Mouse (Mus musculus): ENCODE results near the gene Trim38.
"Not testable (repeated sequence)": the region's sequence is repeated elsewhere in the genome, so short reads cannot be mapped to it uniquely, and the experiment has no call there.

The Trim38 gene

GRCm38 (mm10) chr13:23746201-23747080 is 23.3 kb upstream of the Trim38 start, which contains the start of gene Hist1h2bb:
Gene Hist1h2bb, plus strand, starts transcription at chr13:23746734.
- DNase-seq (ENCODE audit: low read depth) = peak; percentile 86

- DNase-seq (ENCODE audit: low read depth) = no peak
Observed at GRCm38 (mm10) chr13:23747081-23747891, 22.4 kb upstream of the Trim38 start.

GRCm38 (mm10) chr13:23747892-23748288 is 21.8 kb upstream of the Trim38 start:
- no peak for DNase-seq (ENCODE audit: low read depth)

- DNase-seq (ENCODE audit: low read depth) = no peak
Observed at GRCm38 (mm10) chr13:23749563-23750121, 20.1 kb upstream of the Trim38 start.

- DNase-seq (ENCODE audit: low read depth) = not testable (repeated sequence)
Observed at GRCm38 (mm10) chr13:23750839-23751477, 18.8 kb upstream of the Trim38 start, which contains the start of gene Hist1h2ab. Gene Hist1h2ab, plus strand, starts transcription at chr13:23751126.

GRCm38 (mm10) chr13:23751478-23751956 is 18.2 kb upstream of the Trim38 start:
- no peak for DNase-seq (ENCODE audit: low read depth)

- peak; percentile 83 for DNase-seq (ENCODE audit: low read depth)
Observed at GRCm38 (mm10) chr13:23752067-23752741, 17.5 kb upstream of the Trim38 start, which contains the start of gene Hist1h3b. Gene Hist1h3b, plus strand, starts transcription at chr13:23752267.

- no peak for DNase-seq (ENCODE audit: low read depth)
Observed at GRCm38 (mm10) chr13:23752742-23753172, 17.0 kb upstream of the Trim38 start.

GRCm38 (mm10) chr13:23753314-23754078 is 16.2 kb upstream of the Trim38 start:
- DNase-seq (ENCODE audit: low read depth) = no peak

- no peak for DNase-seq (ENCODE audit: low read depth)
Observed at GRCm38 (mm10) chr13:23755000-23755399, 14.7 kb upstream of the Trim38 start.

GRCm38 (mm10) chr13:23756790-23757189 is 12.9 kb upstream of the Trim38 start, which contains the start of gene Hist1h4b:
Gene Hist1h4b, plus strand, starts transcription at chr13:23757013.
- DNase-seq (ENCODE audit: low read depth) = peak; percentile 88

- DNase-seq (ENCODE audit: low read depth) = no peak
Observed at GRCm38 (mm10) chr13:23757211-23757773, 12.4 kb upstream of the Trim38 start.

GRCm38 (mm10) chr13:23757921-23758320 is 11.8 kb upstream of the Trim38 start:
- DNase-seq (ENCODE audit: low read depth) = no peak

GRCm38 (mm10) chr13:23759251-23759771 is 10.4 kb upstream of the Trim38 start:
- DNase-seq (ENCODE audit: low read depth) = no peak

GRCm38 (mm10) chr13:23759916-23760239 is 9.8 kb upstream of the Trim38 start:
- no peak for DNase-seq (ENCODE audit: low read depth)

GRCm38 (mm10) chr13:23760240-23760971 is 9.3 kb upstream of the Trim38 start:
- DNase-seq (ENCODE audit: low read depth) = no peak

- peak; percentile 86 for DNase-seq (ENCODE audit: low read depth)
Observed at GRCm38 (mm10) chr13:23760972-23761864, 8.5 kb upstream of the Trim38 start, which contains the start of gene Hist1h4a. Gene Hist1h4a, minus strand, starts transcription at chr13:23761230.
